ENCODE assay signal across 20 mouse cellular contexts in the genomic region with DNA sequence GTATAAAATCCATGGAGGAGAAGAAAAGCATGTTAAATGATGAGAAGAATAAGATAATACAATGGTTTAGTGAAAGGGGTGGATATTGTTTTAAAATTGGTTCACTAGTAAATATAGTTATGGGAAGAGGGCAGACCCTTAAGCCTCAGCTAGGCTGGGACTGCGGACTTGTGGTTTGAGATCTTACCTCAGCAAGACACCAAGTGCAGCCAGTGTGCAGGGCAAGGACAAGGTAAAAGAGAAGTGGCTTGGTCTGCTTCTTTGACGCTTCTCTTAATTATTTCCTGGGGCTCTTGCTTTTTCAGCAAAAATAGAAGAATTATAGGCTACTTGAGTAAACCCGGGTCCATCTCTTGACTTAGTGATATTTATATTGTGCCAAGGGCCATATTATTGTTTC. TPM values are rescaled to one million over a fixed set of nuclear protein-coding genes. Genes with fewer than 3 reads are reported as not detected.
DNase-seq lines count a peak whose midpoint lies in the region; ATAC-seq lines count a peak whose summit lies in the region.
"Had no signal": no experiment of that assay in that cellular context is flagged by ENCODE, and none has a peak within 500 bp of the region (broad histone marks: within the 10 kb centered on the region; RNA-seq: fewer than 3 reads in every experiment).

No protein-coding gene starts in this region.

- H3K9me3 ChIP-seq in forebrain, embryonic 10.5 days: no peaks in the 10 kb centered on the region
- H3K9me3 ChIP-seq: embryonic facial prominence, embryonic 13.5 days; embryonic facial prominence, embryonic 15.5 days; forebrain, embryonic 13.5 days; forebrain, embryonic 15.5 days had no signal

- no peaks in the 10 kb centered on the region for H3K27me3 ChIP-seq in forebrain, embryonic 10.5 days (ENCODE audit: poor library complexity, severe bottlenecking)
- H3K27me3 ChIP-seq: embryonic facial prominence, embryonic 13.5 days; embryonic facial prominence, embryonic 15.5 days; forebrain, embryonic 13.5 days had no signal

- H3K27ac ChIP-seq in forebrain, embryonic 10.5 days: no peak overlapping the region
- H3K27ac ChIP-seq: embryonic facial prominence, embryonic 13.5 days; embryonic facial prominence, embryonic 15.5 days; forebrain, embryonic 13.5 days; forebrain, embryonic 15.5 days had no signal

- H3K4me3 ChIP-seq in forebrain, embryonic 10.5 days: no peak overlapping the region
- H3K4me3 ChIP-seq: embryonic facial prominence, embryonic 13.5 days; embryonic facial prominence, embryonic 15.5 days; erythroblast, embryonic 14.5 days; forebrain, embryonic 13.5 days; forebrain, embryonic 15.5 days had no signal

- H3K4me1 ChIP-seq in forebrain, embryonic 10.5 days: no peaks in the 10 kb centered on the region
- H3K4me1 ChIP-seq: embryonic facial prominence, embryonic 15.5 days; forebrain, embryonic 13.5 days; forebrain, embryonic 15.5 days had no signal

- DNase-seq in kidney, adult 8-10 months: no peak
- DNase-seq in forebrain, embryonic 10.5 days (ENCODE audit: extremely low spot score, low spot score): no peak
- DNase-seq: adrenal gland, adult 2 months; adrenal gland, postnatal 10 days; adrenal gland, postnatal 25 days; cerebellum, adult 11-12 months; cerebellum, adult 2 months; cerebellum, adult 9-10 months; cerebellum, postnatal 10 days; cerebellum, postnatal 25 days; embryo, embryonic 11 days; forebrain, postnatal 0 days had no signal

- ATAC-seq in common myeloid progenitor, adult 5-6 weeks (replicated peaks; ENCODE audit: low read depth, poor library complexity, severe bottlenecking): peak; percentile 65; the same call in 1 of the 2 replicates
- ATAC-seq in granulocyte monocyte progenitor cell, adult 5-6 weeks (replicated peaks; ENCODE audit: poor library complexity, severe bottlenecking): peak; percentile 59
- peak; percentile 52 for ATAC-seq in megakaryocyte progenitor cell, adult 5-6 weeks (replicated peaks; ENCODE audit: poor library complexity)
- ATAC-seq: forebrain, embryonic 13.5 days; forebrain, embryonic 15.5 days; forebrain, postnatal 0 days had no signal

- H3K36me3 ChIP-seq in forebrain, embryonic 10.5 days (replicated peaks): no peaks in the 10 kb centered on the region
- H3K36me3 ChIP-seq: embryonic facial prominence, embryonic 13.5 days; embryonic facial prominence, embryonic 15.5 days; forebrain, embryonic 15.5 days had no signal

- WGBS in forebrain, embryonic 10.5 days: 77% methylated on average over 3 of the region's 3 CpGs

RNA-seq across cellular contexts. Expression of a gene that starts 22.5 kb away (rescaled TPM):
- total RNA-seq in common myeloid progenitor, adult 5-6 weeks (2017): 31.7 and 35.9 TPM in 2 replicates
- 59.2 and 59.7 TPM in 2 replicates for total RNA-seq in granulocyte monocyte progenitor cell, adult 5-6 weeks (2014; fragmentation: Nextera tagmentation)
- 27.9 and 29.4 TPM in 2 replicates for total RNA-seq in granulocyte monocyte progenitor cell, adult 5-6 weeks (2017)
- total RNA-seq in megakaryocyte progenitor cell, adult 5-6 weeks (2015): 46.1 and 50.3 TPM in 2 replicates
- 22.4 and 25.0 TPM in 2 replicates for total RNA-seq in megakaryocyte progenitor cell, adult 5-6 weeks (2017)
- 18.8 and 20.8 TPM in 2 replicates for polyA plus RNA-seq in forebrain, embryonic 10.5 days (2016; fragmentation: Nextera tagmentation; extraction: Ambion mirVana)
